Mouse (Mus musculus): Measurements from ENCODE around the gene Cd63. TPM values are rescaled to one million over a fixed set of nuclear protein-coding genes. Genes with fewer than 3 reads are reported as not detected.

Gene Cd63
- 2,043 TPM for polyA plus RNA-seq (2012; fragmentation: generic; extraction: Trizol)
- long read RNA-seq, experiment 1, transcript Cd63-201 (8 exons, 1,063 nt), result major isoform, 1,461 of 1,899 reads
- long read RNA-seq, experiment 1, partial matches to known transcripts, result 405 of 1,899 reads
- long read RNA-seq, experiment 1, other reads (novel, unspliced or antisense), result 33 of 1,899 reads
- long read RNA-seq, experiment 2, transcript Cd63-201 (8 exons, 1,063 nt), result major isoform, 239 of 259 reads
- long read RNA-seq, experiment 2, partial matches to known transcripts, result 16 of 259 reads
- long read RNA-seq, experiment 2, other reads (novel, unspliced or antisense), result 4 of 259 reads

GRCm38 (mm10) chr10:128900698-128901097 is at the start of gene Cd63:
Gene Cd63 (plus strand): TSS chr10:128900989.
- no peaks in the 10 kb centered on the region for H3K36me3 ChIP-seq (ENCODE audit: control insufficient read depth, insufficient read depth)
- no peak within 1 kb of the TSS for H3ac ChIP-seq (ENCODE audit: control insufficient read depth, insufficient read length, low read depth)
- H3K27me3 ChIP-seq (ENCODE audit: control insufficient read depth, insufficient read depth, insufficient read length), result no peaks in the 10 kb centered on the region
- no peak for TF ChIP-seq FOSL1 (IDR thresholded peaks at IDR 0.05; ENCODE audit: insufficient read depth, low read length, poor library complexity, severe bottlenecking)
- TF ChIP-seq MAX (IDR thresholded peaks at IDR 0.05), result no peak
- no peak for TF ChIP-seq CEBPB (IDR thresholded peaks at IDR 0.05; ENCODE audit: low read depth)
- TF ChIP-seq MYOG (IDR thresholded peaks at IDR 0.05; ENCODE audit: control insufficient read depth, extremely low read depth, insufficient read length), result no peak
- no peak for TF ChIP-seq MYOD1 (IDR thresholded peaks at IDR 0.05; ENCODE audit: control insufficient read depth, insufficient read length, low read depth)
- H3K79me3 ChIP-seq (ENCODE audit: low read depth), result no peaks in the 10 kb centered on the region
- no peak within 1 kb of the TSS for H3K4me3 ChIP-seq (ENCODE audit: insufficient read depth, poor library complexity, severe bottlenecking)
- H3K79me2 ChIP-seq (ENCODE audit: control insufficient read depth, insufficient read depth), result no peaks in the 10 kb centered on the region

GRCm38 (mm10) chr10:128861176-128861575 is 39.6 kb upstream of the Cd63 start:
- H3K27me3 ChIP-seq (ENCODE audit: control insufficient read depth, insufficient read depth, insufficient read length), result no peaks in the 10 kb centered on the region
- H3K36me3 ChIP-seq (ENCODE audit: control insufficient read depth, insufficient read depth), result peaks cover 58% of the 10 kb centered on the region
- no peak for TF ChIP-seq MYOD1 (IDR thresholded peaks at IDR 0.05; ENCODE audit: control insufficient read depth, insufficient read length, low read depth)
- no peak for TF ChIP-seq USF1 (IDR thresholded peaks at IDR 0.05; ENCODE audit: low read depth)
- no peak for TF ChIP-seq MAX (IDR thresholded peaks at IDR 0.05)
- no peak for TF ChIP-seq MYOG (IDR thresholded peaks at IDR 0.05; ENCODE audit: control insufficient read depth, extremely low read depth, insufficient read length)
- no peak overlapping the region for H3K4me3 ChIP-seq (ENCODE audit: insufficient read depth, poor library complexity, severe bottlenecking)
- H3ac ChIP-seq (ENCODE audit: control insufficient read depth, insufficient read length, low read depth), result no peak overlapping the region
- no peaks in the 10 kb centered on the region for H3K79me2 ChIP-seq (ENCODE audit: control insufficient read depth, insufficient read depth)
- no peaks in the 10 kb centered on the region for H3K79me3 ChIP-seq (ENCODE audit: low read depth)

GRCm38 (mm10) chr10:128866042-128866441 is 34.7 kb upstream of the Cd63 start:
- no peaks in the 10 kb centered on the region for H3K79me2 ChIP-seq (ENCODE audit: control insufficient read depth, insufficient read depth)
- H3ac ChIP-seq (ENCODE audit: control insufficient read depth, insufficient read length, low read depth), result no peak overlapping the region
- no peaks in the 10 kb centered on the region for H3K79me3 ChIP-seq (ENCODE audit: low read depth)
- H3K36me3 ChIP-seq (ENCODE audit: control insufficient read depth, insufficient read depth), result peaks cover 60% of the 10 kb centered on the region
- TF ChIP-seq CTCF (IDR thresholded peaks at IDR 0.05; ENCODE audit: control insufficient read depth, insufficient read depth, insufficient read length) (no peak), MYOD1 (IDR thresholded peaks at IDR 0.05; ENCODE audit: control insufficient read depth, insufficient read length, low read depth) (no peak), MAX (IDR thresholded peaks at IDR 0.05) (no peak), MYOG (IDR thresholded peaks at IDR 0.05; ENCODE audit: control insufficient read depth, extremely low read depth, insufficient read length) (no peak), USF1 (IDR thresholded peaks at IDR 0.05; ENCODE audit: low read depth) (no peak), CEBPB (IDR thresholded peaks at IDR 0.05; ENCODE audit: low read depth) (no peak), FOSL1 (IDR thresholded peaks at IDR 0.05; ENCODE audit: insufficient read depth, low read length, poor library complexity, severe bottlenecking) (no peak)
- H3K4me3 ChIP-seq (ENCODE audit: insufficient read depth, poor library complexity, severe bottlenecking), result no peak overlapping the region
- no peaks in the 10 kb centered on the region for H3K27me3 ChIP-seq (ENCODE audit: control insufficient read depth, insufficient read depth, insufficient read length)

- Histone ChIP-seq H3ac (ENCODE audit: control insufficient read depth, insufficient read length, low read depth) (no peak overlapping the region), H3K27me3 (ENCODE audit: control insufficient read depth, insufficient read depth, insufficient read length) (no peaks in the 10 kb centered on the region), H3K79me2 (ENCODE audit: control insufficient read depth, insufficient read depth) (no peaks in the 10 kb centered on the region), H3K36me3 (ENCODE audit: control insufficient read depth, insufficient read depth) (peaks cover 60% of the 10 kb centered on the region), H3K79me3 (ENCODE audit: low read depth) (no peaks in the 10 kb centered on the region), H3K4me3 (ENCODE audit: insufficient read depth, poor library complexity, severe bottlenecking) (no peak overlapping the region)
- TF ChIP-seq MYOD1 (IDR thresholded peaks at IDR 0.05; ENCODE audit: control insufficient read depth, insufficient read length, low read depth) (no peak), CTCF (IDR thresholded peaks at IDR 0.05; ENCODE audit: control insufficient read depth, insufficient read depth, insufficient read length) (no peak), MAX (IDR thresholded peaks at IDR 0.05) (no peak), CEBPB (IDR thresholded peaks at IDR 0.05; ENCODE audit: low read depth) (no peak), FOSL1 (IDR thresholded peaks at IDR 0.05; ENCODE audit: insufficient read depth, low read length, poor library complexity, severe bottlenecking) (no peak), MYOG (IDR thresholded peaks at IDR 0.05; ENCODE audit: control insufficient read depth, extremely low read depth, insufficient read length) (no peak), USF1 (IDR thresholded peaks at IDR 0.05; ENCODE audit: low read depth) (no peak)
Observed at GRCm38 (mm10) chr10:128866518-128866917, 34.3 kb upstream of the Cd63 start.

GRCm38 (mm10) chr10:128870341-128870740 is 30.4 kb upstream of the Cd63 start:
- H3K79me2 ChIP-seq (ENCODE audit: control insufficient read depth, insufficient read depth), result no peaks in the 10 kb centered on the region
- H3K36me3 ChIP-seq (ENCODE audit: control insufficient read depth, insufficient read depth), result peaks cover 72% of the 10 kb centered on the region
- TF ChIP-seq MYOG (IDR thresholded peaks at IDR 0.05; ENCODE audit: control insufficient read depth, extremely low read depth, insufficient read length), result no peak
- TF ChIP-seq CTCF (IDR thresholded peaks at IDR 0.05; ENCODE audit: control insufficient read depth, insufficient read depth, insufficient read length), result no peak
- TF ChIP-seq MYOD1 (IDR thresholded peaks at IDR 0.05; ENCODE audit: control insufficient read depth, insufficient read length, low read depth), result no peak
- TF ChIP-seq MAX (IDR thresholded peaks at IDR 0.05), result no peak
- no peak for TF ChIP-seq USF1 (IDR thresholded peaks at IDR 0.05; ENCODE audit: low read depth)
- no peak for TF ChIP-seq FOSL1 (IDR thresholded peaks at IDR 0.05; ENCODE audit: insufficient read depth, low read length, poor library complexity, severe bottlenecking)
- TF ChIP-seq CEBPB (IDR thresholded peaks at IDR 0.05; ENCODE audit: low read depth), result no peak
- no peaks in the 10 kb centered on the region for H3K79me3 ChIP-seq (ENCODE audit: low read depth)
- no peak overlapping the region for H3K4me3 ChIP-seq (ENCODE audit: insufficient read depth, poor library complexity, severe bottlenecking)
- H3ac ChIP-seq (ENCODE audit: control insufficient read depth, insufficient read length, low read depth), result no peak overlapping the region
- no peaks in the 10 kb centered on the region for H3K27me3 ChIP-seq (ENCODE audit: control insufficient read depth, insufficient read depth, insufficient read length)

GRCm38 (mm10) chr10:128878291-128878690 is 22.5 kb upstream of the Cd63 start:
- Histone ChIP-seq H3K79me3 (ENCODE audit: low read depth) (no peaks in the 10 kb centered on the region), H3K27me3 (ENCODE audit: control insufficient read depth, insufficient read depth, insufficient read length) (no peaks in the 10 kb centered on the region), H3K4me3 (ENCODE audit: insufficient read depth, poor library complexity, severe bottlenecking) (no peak overlapping the region), H3K79me2 (ENCODE audit: control insufficient read depth, insufficient read depth) (no peaks in the 10 kb centered on the region), H3K36me3 (ENCODE audit: control insufficient read depth, insufficient read depth) (peaks cover 56% of the 10 kb centered on the region), H3ac (ENCODE audit: control insufficient read depth, insufficient read length, low read depth) (no peak overlapping the region)
- TF ChIP-seq FOSL1 (IDR thresholded peaks at IDR 0.05; ENCODE audit: insufficient read depth, low read length, poor library complexity, severe bottlenecking) (no peak), CTCF (IDR thresholded peaks at IDR 0.05; ENCODE audit: control insufficient read depth, insufficient read depth, insufficient read length) (no peak), CEBPB (IDR thresholded peaks at IDR 0.05; ENCODE audit: low read depth) (no peak), MYOD1 (IDR thresholded peaks at IDR 0.05; ENCODE audit: control insufficient read depth, insufficient read length, low read depth) (no peak), USF1 (IDR thresholded peaks at IDR 0.05; ENCODE audit: low read depth) (no peak), MYOG (IDR thresholded peaks at IDR 0.05; ENCODE audit: control insufficient read depth, extremely low read depth, insufficient read length) (no peak), MAX (IDR thresholded peaks at IDR 0.05) (no peak)
